Mouse (Mus musculus): ENCODE data around the gene Ints5. TPM values are rescaled to one million over a fixed set of nuclear protein-coding genes. Genes with fewer than 3 reads are reported as not detected.

The Ints5 gene
- polyA plus RNA-seq, 1 experiment from 2014 or later = 56.4 TPM

DNA sequence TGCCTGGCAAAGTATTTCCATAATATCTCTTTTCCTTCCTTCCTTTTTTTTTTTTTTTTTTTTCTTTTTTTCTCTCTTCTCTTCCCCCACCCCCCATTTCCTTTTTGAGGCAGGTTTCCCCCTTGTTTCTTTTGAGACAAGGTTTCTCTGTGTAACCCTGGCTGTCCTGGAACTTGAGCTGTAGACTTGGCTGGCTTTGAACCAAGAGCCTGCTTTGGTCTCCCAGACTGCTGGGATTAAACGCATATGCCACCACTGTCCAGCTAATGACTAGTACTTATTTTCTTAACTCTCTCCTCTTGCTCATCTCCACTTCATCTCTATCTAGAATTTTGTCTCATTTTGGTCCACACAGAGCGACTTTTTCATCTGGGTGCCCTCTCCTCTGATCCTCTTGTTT is 50.2 kb downstream of the Ints5 start:
- H3K36me3 ChIP-seq = peaks cover 63% of the 10 kb centered on the region
- H3K4me1 ChIP-seq (replicated peaks) = peaks cover 46% of the 10 kb centered on the region
- 72% methylated on average over 2 of the region's 2 CpGs for WGBS
- no peaks in the 10 kb centered on the region for H3K27me3 ChIP-seq (ENCODE audit: insufficient read depth, poor library complexity, severe bottlenecking)
- peak overlapping the region; percentile 98 for H3K27ac ChIP-seq
- DNase-seq (ENCODE audit: low spot score) = no peak
- no peaks in the 10 kb centered on the region for H3K9me3 ChIP-seq
- H3K4me3 ChIP-seq = peak overlapping the region; percentile 95

DNA sequence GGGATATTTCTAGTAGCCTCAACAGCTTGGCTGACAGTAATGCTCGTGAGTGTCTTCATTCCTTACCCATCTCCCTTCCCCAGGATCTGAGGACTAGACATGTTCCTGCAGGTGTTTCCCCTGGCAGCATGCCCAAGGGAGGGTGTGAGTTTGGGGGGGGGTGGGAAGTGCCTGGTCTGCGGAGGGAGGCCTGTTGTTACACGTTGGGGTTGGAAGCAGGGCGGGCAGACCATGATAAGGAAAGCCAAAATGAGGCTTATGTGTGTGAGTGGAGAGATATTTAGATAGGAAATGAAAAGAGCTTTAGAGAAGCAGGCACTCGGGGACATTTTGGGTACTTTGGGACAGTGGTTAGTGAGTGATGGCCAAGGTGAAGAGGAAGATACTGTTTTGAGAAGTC is 51.3 kb downstream of the Ints5 start:
- 80% methylated on average over 5 of the region's 5 CpGs for WGBS
- no peaks in the 10 kb centered on the region for H3K9me3 ChIP-seq
- no peaks in the 10 kb centered on the region for H3K27me3 ChIP-seq (ENCODE audit: insufficient read depth, poor library complexity, severe bottlenecking)
- DNase-seq (ENCODE audit: low spot score) = no peak
- H3K27ac ChIP-seq = no peak overlapping the region; the same call in 1 of the 2 replicates
- peaks cover 63% of the 10 kb centered on the region for H3K36me3 ChIP-seq
- peaks cover 46% of the 10 kb centered on the region for H3K4me1 ChIP-seq (replicated peaks)
- H3K4me3 ChIP-seq = peak overlapping the region; percentile 95

DNA sequence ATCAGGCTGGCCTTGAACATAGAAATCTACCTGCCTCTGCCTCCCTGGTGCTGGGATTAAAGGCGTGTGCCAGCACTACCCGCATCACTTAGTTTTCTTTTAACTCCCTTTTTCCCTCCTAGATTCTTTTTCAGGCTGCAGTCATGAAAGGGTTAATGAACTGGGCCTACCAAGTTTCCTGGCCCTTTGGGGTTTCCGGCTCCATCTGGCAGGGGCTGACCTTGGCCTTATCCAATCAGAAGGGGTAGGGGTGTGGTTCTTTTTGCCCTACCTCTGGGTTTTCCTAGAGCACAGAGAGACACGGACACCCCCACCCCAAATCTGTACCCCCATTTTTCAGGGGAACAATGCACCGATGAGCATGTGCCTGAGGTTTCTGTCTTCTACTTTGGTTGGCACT is 51.9 kb downstream of the Ints5 start:
- WGBS = 59% methylated on average over 5 of the region's 5 CpGs
- peak; percentile 70 for DNase-seq (ENCODE audit: low spot score)
- Histone ChIP-seq H3K4me1 (replicated peaks) (peaks cover 46% of the 10 kb centered on the region), H3K4me3 (peak overlapping the region; percentile 28; the same call in 1 of the 2 replicates), H3K9me3 (no peaks in the 10 kb centered on the region), H3K27ac (no peak overlapping the region; the same call in 1 of the 2 replicates), H3K27me3 (ENCODE audit: insufficient read depth, poor library complexity, severe bottlenecking) (no peaks in the 10 kb centered on the region), H3K36me3 (peaks cover 66% of the 10 kb centered on the region)

DNA sequence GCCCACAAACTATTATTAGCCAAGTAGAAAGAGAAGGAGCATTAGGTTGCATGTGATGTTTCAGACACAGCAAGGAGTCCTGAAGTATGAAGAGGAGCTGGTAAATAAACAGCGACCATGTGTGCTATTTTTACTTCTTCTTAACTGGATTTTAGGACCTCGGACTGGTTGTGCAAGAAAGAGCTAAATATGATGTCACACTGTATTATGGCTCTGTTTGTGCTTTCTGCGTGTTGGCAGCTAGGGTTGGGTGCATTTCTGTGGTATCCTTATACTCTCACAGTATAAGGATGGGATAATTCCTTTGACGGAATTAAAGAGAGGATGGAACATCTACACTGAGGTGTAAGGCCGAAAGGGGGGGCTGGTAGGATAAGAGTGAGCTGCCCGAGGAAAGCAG is 52.4 kb downstream of the Ints5 start:
- no peaks in the 10 kb centered on the region for H3K27me3 ChIP-seq (ENCODE audit: insufficient read depth, poor library complexity, severe bottlenecking)
- peaks cover 70% of the 10 kb centered on the region for H3K36me3 ChIP-seq
- peak overlapping the region; percentile 28; the same call in 1 of the 2 replicates for H3K4me3 ChIP-seq
- 93% methylated on average over 6 of the region's 6 CpGs for WGBS
- H3K27ac ChIP-seq = no peak overlapping the region
- DNase-seq (ENCODE audit: low spot score) = no peak
- no peaks in the 10 kb centered on the region for H3K9me3 ChIP-seq
- H3K4me1 ChIP-seq (replicated peaks) = peaks cover 45% of the 10 kb centered on the region

DNA sequence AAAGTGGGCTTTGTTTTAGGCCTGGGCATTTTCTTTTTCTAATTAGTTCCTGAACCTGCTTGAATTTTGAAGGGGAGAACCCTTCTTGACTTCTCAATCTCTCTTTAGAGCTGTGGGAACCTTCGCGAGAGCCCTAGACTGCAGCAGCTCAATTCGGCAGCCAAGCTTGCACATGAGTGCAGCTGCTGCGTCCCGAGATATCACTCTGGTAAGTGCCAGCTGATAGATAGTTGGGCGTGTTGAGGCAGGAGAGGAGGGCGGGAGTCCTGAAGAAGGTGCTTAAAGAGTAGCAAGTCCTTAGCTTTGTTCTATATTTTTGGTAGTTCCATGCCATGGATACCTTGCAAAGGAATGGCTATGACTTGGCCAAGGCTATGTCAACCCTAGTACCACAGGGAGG is 54.1 kb downstream of the Ints5 start:
- H3K4me3 ChIP-seq = no peak overlapping the region
- no peaks in the 10 kb centered on the region for H3K9me3 ChIP-seq
- H3K4me1 ChIP-seq (replicated peaks) = peaks cover 32% of the 10 kb centered on the region
- DNase-seq (ENCODE audit: low spot score) = no peak
- no peaks in the 10 kb centered on the region for H3K27me3 ChIP-seq (ENCODE audit: insufficient read depth, poor library complexity, severe bottlenecking)
- 95% methylated on average over 7 of the region's 7 CpGs for WGBS
- H3K36me3 ChIP-seq = peaks cover 87% of the 10 kb centered on the region
- H3K27ac ChIP-seq = no peak overlapping the region

Other genes starting within 250 kb of the Ints5 start
- gene Chrm1, start 229.2 kb upstream of the Ints5 start, polyA plus RNA-seq (2016; fragmentation: Nextera tagmentation; extraction: Ambion mirVana) = 0.05 TPM in 2 replicates
- gene Slc3a2, start 169.6 kb upstream of the Ints5 start, polyA plus RNA-seq (2016; fragmentation: Nextera tagmentation; extraction: Ambion mirVana) = 128 and 146 TPM in 2 replicates
- gene Wdr74, start 157.2 kb upstream of the Ints5 start, polyA plus RNA-seq (2016; fragmentation: Nextera tagmentation; extraction: Ambion mirVana) = 112 and 115 TPM in 2 replicates
- 2.8 and 2.9 TPM in 2 replicates for gene 1700092M07Rik, start 152.3 kb upstream of the Ints5 start, polyA plus RNA-seq (2016; fragmentation: Nextera tagmentation; extraction: Ambion mirVana)
- 95.6 and 106 TPM in 2 replicates for gene Stx5a, start 151.6 kb upstream of the Ints5 start, polyA plus RNA-seq (2016; fragmentation: Nextera tagmentation; extraction: Ambion mirVana)
- gene Nxf1, start 135.9 kb upstream of the Ints5 start, polyA plus RNA-seq (2016; fragmentation: Nextera tagmentation; extraction: Ambion mirVana) = 233 and 249 TPM in 2 replicates
- 185 and 220 TPM in 2 replicates for gene Tmem223, start 122.0 kb upstream of the Ints5 start, polyA plus RNA-seq (2016; fragmentation: Nextera tagmentation; extraction: Ambion mirVana)
- gene Tmem179b, start 118.5 kb upstream of the Ints5 start, polyA plus RNA-seq (2016; fragmentation: Nextera tagmentation; extraction: Ambion mirVana) = 51.7 and 54.4 TPM in 2 replicates
- 43.8 and 44.2 TPM in 2 replicates for gene Taf6l, start 106.6 kb upstream of the Ints5 start, polyA plus RNA-seq (2016; fragmentation: Nextera tagmentation; extraction: Ambion mirVana)
- gene Polr2g, start 94.4 kb upstream of the Ints5 start, polyA plus RNA-seq (2016; fragmentation: Nextera tagmentation; extraction: Ambion mirVana) = 189 and 194 TPM in 2 replicates
- gene Zbtb3, start 90.5 kb upstream of the Ints5 start, polyA plus RNA-seq (2016; fragmentation: Nextera tagmentation; extraction: Ambion mirVana) = 7.2 and 8.3 TPM in 2 replicates
- 52.0 and 67.5 TPM in 2 replicates for gene Ttc9c, start 73.7 kb upstream of the Ints5 start, polyA plus RNA-seq (2016; fragmentation: Nextera tagmentation; extraction: Ambion mirVana)
- gene Hnrnpul2, start 73.0 kb upstream of the Ints5 start, polyA plus RNA-seq (2016; fragmentation: Nextera tagmentation; extraction: Ambion mirVana) = 4.1 and 4.5 TPM in 2 replicates
- 0.31 TPM in 1 of 2 replicates, not detected in the other for gene AC129217.1, start 63.2 kb upstream of the Ints5 start, polyA plus RNA-seq (2016; fragmentation: Nextera tagmentation; extraction: Ambion mirVana)
- 55.8 and 64.3 TPM in 2 replicates for gene Bscl2, start 55.5 kb upstream of the Ints5 start, polyA plus RNA-seq (2016; fragmentation: Nextera tagmentation; extraction: Ambion mirVana)
- 66.7 and 140 TPM in 2 replicates for gene Gng3, start 53.8 kb upstream of the Ints5 start, polyA plus RNA-seq (2016; fragmentation: Nextera tagmentation; extraction: Ambion mirVana)
- gene Lrrn4cl, start 42.2 kb upstream of the Ints5 start, polyA plus RNA-seq (2016; fragmentation: Nextera tagmentation; extraction: Ambion mirVana) = 0.44 and 0.47 TPM in 2 replicates
- gene Ubxn1, start 21.5 kb upstream of the Ints5 start, polyA plus RNA-seq (2016; fragmentation: Nextera tagmentation; extraction: Ambion mirVana) = 201 and 202 TPM in 2 replicates
- gene Uqcc3, start 12.1 kb upstream of the Ints5 start, polyA plus RNA-seq (2016; fragmentation: Nextera tagmentation; extraction: Ambion mirVana) = 57.9 and 62.5 TPM in 2 replicates
- gene Lbhd1, start 9.3 kb upstream of the Ints5 start, polyA plus RNA-seq (2016; fragmentation: Nextera tagmentation; extraction: Ambion mirVana) = 111 and 112 TPM in 2 replicates
- gene Gm49403, start 9.1 kb upstream of the Ints5 start, polyA plus RNA-seq (2016; fragmentation: Nextera tagmentation; extraction: Ambion mirVana) = not detected in 2 replicates
- 139 and 159 TPM in 2 replicates for gene 1810009A15Rik, start 4.2 kb upstream of the Ints5 start, polyA plus RNA-seq (2016; fragmentation: Nextera tagmentation; extraction: Ambion mirVana)
- 0.22 TPM in 1 of 2 replicates, not detected in the other for gene Gm49416, start 4.1 kb upstream of the Ints5 start, polyA plus RNA-seq (2016; fragmentation: Nextera tagmentation; extraction: Ambion mirVana)
- gene Ganab, start 5.1 kb downstream of the Ints5 start, polyA plus RNA-seq (2016; fragmentation: Nextera tagmentation; extraction: Ambion mirVana) = 113 and 125 TPM in 2 replicates
- gene B3gat3, start 27.4 kb downstream of the Ints5 start, polyA plus RNA-seq (2016; fragmentation: Nextera tagmentation; extraction: Ambion mirVana) = 63.1 and 78.0 TPM in 2 replicates
- 3.4 and 4.2 TPM in 2 replicates for gene Rom1, start 36.4 kb downstream of the Ints5 start, polyA plus RNA-seq (2016; fragmentation: Nextera tagmentation; extraction: Ambion mirVana)
- 21.3 and 24.9 TPM in 2 replicates for gene Eml3, start 36.5 kb downstream of the Ints5 start, polyA plus RNA-seq (2016; fragmentation: Nextera tagmentation; extraction: Ambion mirVana)
- 178 and 184 TPM in 2 replicates for gene Mta2, start 48.9 kb downstream of the Ints5 start, polyA plus RNA-seq (2016; fragmentation: Nextera tagmentation; extraction: Ambion mirVana)
- gene Tut1, start 60.8 kb downstream of the Ints5 start, polyA plus RNA-seq (2016; fragmentation: Nextera tagmentation; extraction: Ambion mirVana) = 39.3 and 41.2 TPM in 2 replicates
- 402 and 497 TPM in 2 replicates for gene Eef1g, start 74.0 kb downstream of the Ints5 start, polyA plus RNA-seq (2016; fragmentation: Nextera tagmentation; extraction: Ambion mirVana)
- 8.1 and 11.0 TPM in 2 replicates for gene Ahnak, start 96.3 kb downstream of the Ints5 start, polyA plus RNA-seq (2016; fragmentation: Nextera tagmentation; extraction: Ambion mirVana)
- not detected in 2 replicates for gene Scgb1a1, start 195.0 kb downstream of the Ints5 start, polyA plus RNA-seq (2016; fragmentation: Nextera tagmentation; extraction: Ambion mirVana)
- gene Asrgl1, start 242.6 kb downstream of the Ints5 start, polyA plus RNA-seq (2016; fragmentation: Nextera tagmentation; extraction: Ambion mirVana) = 12.9 and 15.3 TPM in 2 replicates

Data from hindbrain, embryonic 10.5 days (tissue).